Mouse (Mus musculus) kidney, adult 11 months (tissue): ENCODE measurements around the gene Msln.

Experiments used
- DNase-seq: peaks from one replicate; pipeline ENCODE4 v3.0.0; 2022

Gene Msln

GRCm38 (mm10) chr17:25754241-25754640 lies at the start of gene Msln:
Gene Msln, minus strand, starts transcription at chr17:25754378.
- no peak for DNase-seq

GRCm38 (mm10) chr17:25802825-25803517 lies 48.8 kb upstream of the Msln start:
- DNase-seq: no peak

- peak; percentile 77 for DNase-seq
These were observed 46.9 kb upstream of the Msln start for GRCm38 (mm10) chr17:25801029-25801428.

- peak; percentile 83 for DNase-seq
These were observed 42.8 kb upstream of the Msln start, which contains the start of gene Metrn for GRCm38 (mm10) chr17:25796951-25797369. Gene Metrn, minus strand, starts transcription at chr17:25797136.

GRCm38 (mm10) chr17:25796211-25796771 lies 42.1 kb upstream of the Msln start:
- no peak for DNase-seq

GRCm38 (mm10) chr17:25795609-25796092 lies 41.5 kb upstream of the Msln start, which contains the start of gene AC134908.4:
Gene AC134908.4, minus strand, starts transcription at chr17:25795659.
- peak; percentile 83 for DNase-seq

GRCm38 (mm10) chr17:25794998-25795397 lies 40.8 kb upstream of the Msln start:
- DNase-seq: no peak

- no peak for DNase-seq
These were observed 40.0 kb upstream of the Msln start for GRCm38 (mm10) chr17:25794197-25794596.

- DNase-seq: peak; percentile 80
These were observed 38.4 kb upstream of the Msln start, which contains the start of gene Fam173a for GRCm38 (mm10) chr17:25792615-25793014. Gene Fam173a, minus strand, starts transcription at chr17:25792901.

- DNase-seq: peak; percentile 73
These were observed 37.8 kb upstream of the Msln start for GRCm38 (mm10) chr17:25791843-25792527.

- DNase-seq: no peak
These were observed 37.2 kb upstream of the Msln start for GRCm38 (mm10) chr17:25791320-25791842.

GRCm38 (mm10) chr17:25786781-25787504 lies 32.8 kb upstream of the Msln start:
- DNase-seq: no peak

GRCm38 (mm10) chr17:25786280-25786679 lies 32.1 kb upstream of the Msln start, which contains the start of gene Ccdc78:
Gene Ccdc78, plus strand, starts transcription at chr17:25786580.
- no peak for DNase-seq

- DNase-seq: peak; percentile 96
These were observed 31.1 kb upstream of the Msln start, which contains the start of gene Haghl for GRCm38 (mm10) chr17:25785281-25785745. Gene Haghl, minus strand, starts transcription at chr17:25785673.

- no peak for DNase-seq
These were observed 29.8 kb upstream of the Msln start for GRCm38 (mm10) chr17:25783861-25784574.

- DNase-seq: no peak
These were observed 28.9 kb upstream of the Msln start for GRCm38 (mm10) chr17:25783086-25783485.

GRCm38 (mm10) chr17:25781339-25781738 lies 27.2 kb upstream of the Msln start:
- no peak for DNase-seq

- DNase-seq: no peak
These were observed 23.8 kb upstream of the Msln start for GRCm38 (mm10) chr17:25777948-25778347.

GRCm38 (mm10) chr17:25775318-25776062 lies 21.3 kb upstream of the Msln start:
- peak; percentile 71 for DNase-seq

- peak; percentile 96 for DNase-seq
These were observed 19.5 kb upstream of the Msln start, which contains the start of gene Narfl for GRCm38 (mm10) chr17:25773549-25774120. Gene Narfl, plus strand, starts transcription at chr17:25773776.
